Mouse (Mus musculus): Measurements from ENCODE around the gene Nav2. TPM values are rescaled to one million over a fixed set of nuclear protein-coding genes. Genes with fewer than 3 reads are reported as not detected.

The Nav2 gene
- total RNA-seq, 2 experiments from 2014 or later, result 60.0 to 64.1 TPM

- intact Hi-C loops (cut with DNase I), result no loop called here
- no peak for DNase-seq
These were observed 176.3 kb downstream of the Nav2 start for GRCm38 (mm10) chr7:49084768-49085167.

DNA sequence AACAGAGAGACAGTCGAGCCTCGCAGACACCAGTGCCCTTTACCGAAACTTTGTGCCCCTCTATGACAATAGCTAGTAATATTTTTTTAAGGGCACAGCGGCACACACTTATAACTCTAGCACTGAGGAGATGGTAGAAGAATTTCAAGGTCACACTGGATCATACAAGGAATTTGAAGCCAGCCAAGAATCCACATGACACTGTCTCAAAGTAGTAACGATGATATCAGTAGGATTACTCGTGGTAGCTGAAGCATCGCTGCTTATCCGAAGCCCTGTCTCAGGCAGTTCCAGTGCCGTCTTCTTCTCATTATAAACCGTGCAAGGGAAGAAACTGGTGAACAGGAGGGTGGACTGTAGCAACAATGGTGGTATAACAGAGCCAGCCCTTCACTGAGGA is 177.2 kb downstream of the Nav2 start:
- no peak for DNase-seq
- intact Hi-C loops (cut with DNase I), result no loop called here

DNA sequence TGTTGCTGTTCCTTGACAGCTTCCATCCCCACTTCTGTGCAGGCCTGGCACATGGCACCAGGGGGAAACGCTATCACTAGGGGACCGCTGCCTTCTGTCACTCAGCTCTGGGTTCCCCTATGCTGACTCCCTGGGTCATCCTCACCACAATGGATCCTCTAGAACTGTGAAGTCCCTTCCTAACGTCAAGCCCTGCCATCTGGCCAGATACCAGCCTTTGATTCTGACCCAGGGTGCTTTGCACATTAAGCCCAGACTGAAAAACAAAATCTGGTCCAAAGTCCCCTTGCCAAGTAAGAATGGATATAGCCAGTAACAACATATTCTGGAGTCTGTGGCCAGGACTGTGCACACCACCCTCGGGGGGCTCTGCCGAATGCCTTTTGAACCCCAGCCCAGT is 178.6 kb downstream of the Nav2 start:
- peak in 1 of 2 experiments; percentile 29 for DNase-seq
- intact Hi-C loops (cut with DNase I), result no loop called here

- intact Hi-C loops (cut with DNase I), result no loop called here
- peak in 1 of 2 experiments; percentile 18 for DNase-seq
These were observed 179.8 kb downstream of the Nav2 start for GRCm38 (mm10) chr7:49088198-49088912.

GRCm38 (mm10) chr7:49091371-49091770 is 182.9 kb downstream of the Nav2 start:
- intact Hi-C loops (cut with DNase I), result no loop called here
- no peak for DNase-seq

DNA sequence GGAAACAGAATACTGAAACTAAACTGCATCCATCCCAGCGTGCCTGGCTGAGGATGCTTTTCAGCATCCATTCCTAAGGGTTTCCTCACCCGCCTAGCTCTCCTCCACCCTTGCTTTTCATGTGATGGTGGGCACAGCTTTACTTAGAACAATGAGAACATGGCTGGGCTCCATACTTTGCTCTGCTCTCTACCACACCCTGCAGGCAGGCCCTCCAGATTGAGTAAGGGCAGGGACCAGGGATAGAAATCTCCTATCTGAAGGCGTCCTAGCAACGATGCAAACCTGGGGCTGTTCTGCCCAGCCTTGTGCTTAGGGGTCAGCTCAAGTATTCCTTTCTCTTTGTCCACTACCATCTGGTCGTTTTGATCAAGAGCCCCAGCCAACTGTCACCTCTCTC is 183.4 kb downstream of the Nav2 start:
- intact Hi-C loops (cut with DNase I), result no loop called here
- no peak for DNase-seq

DNA sequence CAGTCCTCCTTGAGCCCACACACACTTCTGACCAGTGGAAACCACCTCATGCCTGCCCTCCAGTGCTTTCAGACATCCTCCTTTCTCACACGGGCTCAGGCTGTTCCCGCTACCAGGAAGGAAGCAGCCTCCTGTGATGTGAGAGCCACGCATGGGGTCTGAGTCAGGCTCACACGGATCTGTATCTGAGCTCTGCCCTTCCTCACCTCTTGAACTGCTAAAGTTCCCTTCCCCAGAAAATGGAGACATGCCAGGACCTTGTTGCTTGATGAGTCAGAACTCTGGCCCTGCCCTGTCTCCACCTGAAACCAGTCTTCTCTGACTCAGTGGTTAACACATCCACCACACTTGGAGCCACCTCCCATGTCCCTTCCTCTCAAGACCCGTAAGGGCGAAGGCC is 185.1 kb downstream of the Nav2 start:
- intact Hi-C loops (cut with DNase I), result no loop called here
- DNase-seq, result no peak

GRCm38 (mm10) chr7:49094531-49094930 is 186.0 kb downstream of the Nav2 start:
- intact Hi-C loops (cut with DNase I), result no loop called here
- DNase-seq, result no peak

- no peak for DNase-seq
- intact Hi-C loops (cut with DNase I), result no loop called here
These were observed 192.8 kb downstream of the Nav2 start for GRCm38 (mm10) chr7:49101291-49101690.

GRCm38 (mm10) chr7:49102223-49102622 is 193.7 kb downstream of the Nav2 start:
- DNase-seq, result no peak
- intact Hi-C loops (cut with DNase I), result no loop called here

DNA sequence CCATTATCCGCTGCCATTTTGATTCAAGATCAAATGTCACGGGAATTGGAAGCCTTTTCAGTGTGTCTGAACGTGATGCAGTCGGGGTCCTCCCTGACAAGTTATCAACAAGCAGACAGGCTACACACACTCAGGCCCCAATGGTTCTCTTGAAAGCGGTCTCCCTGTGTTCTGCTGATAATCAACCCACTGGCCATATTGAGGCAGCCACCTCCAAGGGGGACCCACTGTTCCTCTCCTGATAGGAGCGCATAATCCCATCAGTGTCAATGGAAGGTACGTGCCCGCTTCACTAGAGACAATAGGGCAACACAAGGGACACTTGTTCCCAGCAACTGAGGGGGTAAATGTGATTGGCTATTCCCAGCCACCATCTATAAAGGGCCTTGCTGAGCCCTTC is 195.9 kb downstream of the Nav2 start:
- DNase-seq, result no peak
- intact Hi-C loops (cut with DNase I), result no loop called here

DNA sequence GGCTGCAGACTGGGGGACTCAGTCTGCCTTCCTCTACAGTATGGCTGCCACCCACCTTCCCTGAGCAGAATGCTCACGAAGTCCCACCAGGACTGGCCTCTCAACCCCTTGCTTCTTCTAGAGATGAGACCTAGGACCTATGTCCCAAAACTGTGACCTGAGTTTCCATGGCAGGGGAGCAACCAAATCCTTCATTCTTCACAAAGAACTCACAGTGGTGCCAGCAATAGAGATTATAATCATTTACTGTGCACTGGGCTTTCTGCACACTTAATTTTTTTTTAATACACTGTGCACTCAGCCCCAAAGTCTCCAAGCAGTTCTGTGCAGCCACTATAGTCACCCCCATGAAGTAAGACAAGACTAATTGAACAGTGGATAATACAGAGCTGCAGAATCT is 196.3 kb downstream of the Nav2 start:
- intact Hi-C loops (cut with DNase I), result no loop called here
- no peak for DNase-seq

- intact Hi-C loops (cut with DNase I), result no loop called here
- no peak for DNase-seq
These were observed 197.0 kb downstream of the Nav2 start for GRCm38 (mm10) chr7:49105501-49105900.

GRCm38 (mm10) chr7:49108076-49108475 is 199.6 kb downstream of the Nav2 start:
- intact Hi-C loops (cut with DNase I), result no loop called here
- no peak for DNase-seq

DNA sequence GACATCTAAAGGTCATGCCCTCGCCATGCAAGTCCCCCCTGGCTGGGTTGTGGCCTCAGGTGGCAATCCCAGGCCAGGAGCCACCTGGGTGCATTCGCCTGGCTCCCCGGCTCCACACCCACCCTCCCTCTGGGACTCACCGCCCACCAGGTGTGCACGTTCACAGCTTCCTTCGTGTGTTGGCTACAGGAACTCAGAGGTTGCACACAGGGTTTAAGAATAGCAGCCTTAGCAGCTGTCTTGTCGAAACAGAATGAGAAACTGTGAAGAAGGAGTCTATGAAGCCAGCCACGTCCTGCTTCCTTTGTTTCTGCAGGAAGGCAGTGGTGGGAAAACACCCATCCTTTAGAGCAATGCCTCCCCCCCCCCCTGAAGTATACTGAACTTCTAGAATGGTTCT is 210.5 kb downstream of the Nav2 start:
- no peak for DNase-seq
- intact Hi-C loops (cut with DNase I), result no loop called here

DNA sequence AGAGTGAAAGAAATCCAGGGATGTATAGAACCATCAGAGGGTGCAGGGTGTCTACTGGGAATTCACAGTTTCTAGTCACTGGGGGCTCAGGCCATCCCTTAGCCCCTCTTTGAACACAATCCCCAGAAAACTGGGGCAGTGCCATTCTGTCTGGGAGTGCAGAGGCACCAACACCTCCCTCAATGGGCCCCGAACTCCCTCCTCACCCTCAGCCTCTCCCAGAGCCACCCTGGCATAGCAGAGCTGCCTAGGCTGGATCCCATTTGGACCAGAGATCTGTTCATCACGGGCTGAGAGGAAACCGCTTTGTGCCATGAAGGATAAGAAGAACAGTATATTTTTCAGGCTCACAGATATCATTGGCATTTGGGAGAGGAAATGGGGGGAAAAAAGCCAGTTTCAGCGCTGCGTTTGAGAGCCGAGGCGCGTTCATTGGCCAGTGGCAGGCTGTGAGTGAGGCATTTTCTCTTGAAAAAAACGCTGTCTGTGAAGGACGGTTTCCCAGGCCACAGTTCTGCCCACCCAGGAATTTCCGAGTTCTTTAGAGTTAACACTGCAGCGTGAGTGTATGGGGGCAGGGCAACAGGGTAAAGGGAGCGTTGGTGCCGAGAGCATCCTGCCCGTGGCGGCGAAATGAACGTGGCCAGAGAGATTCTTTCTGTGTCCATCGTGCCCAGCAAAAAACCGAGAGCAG is 211.4 kb downstream of the Nav2 start:
- intact Hi-C loops (cut with DNase I), result loop anchor here (1.0 to 10.0 kb wide), 3 partner anchors 191 to 305 kb away; no protein-coding TSS in a partner anchor
- no peak for DNase-seq

- intact Hi-C loops (cut with DNase I), result loop anchor here (1.0 to 10.0 kb wide), 3 partner anchors 192 to 306 kb away; no protein-coding TSS in a partner anchor
- no peak for DNase-seq
These were observed 212.0 kb downstream of the Nav2 start for GRCm38 (mm10) chr7:49120488-49120864.

DNA sequence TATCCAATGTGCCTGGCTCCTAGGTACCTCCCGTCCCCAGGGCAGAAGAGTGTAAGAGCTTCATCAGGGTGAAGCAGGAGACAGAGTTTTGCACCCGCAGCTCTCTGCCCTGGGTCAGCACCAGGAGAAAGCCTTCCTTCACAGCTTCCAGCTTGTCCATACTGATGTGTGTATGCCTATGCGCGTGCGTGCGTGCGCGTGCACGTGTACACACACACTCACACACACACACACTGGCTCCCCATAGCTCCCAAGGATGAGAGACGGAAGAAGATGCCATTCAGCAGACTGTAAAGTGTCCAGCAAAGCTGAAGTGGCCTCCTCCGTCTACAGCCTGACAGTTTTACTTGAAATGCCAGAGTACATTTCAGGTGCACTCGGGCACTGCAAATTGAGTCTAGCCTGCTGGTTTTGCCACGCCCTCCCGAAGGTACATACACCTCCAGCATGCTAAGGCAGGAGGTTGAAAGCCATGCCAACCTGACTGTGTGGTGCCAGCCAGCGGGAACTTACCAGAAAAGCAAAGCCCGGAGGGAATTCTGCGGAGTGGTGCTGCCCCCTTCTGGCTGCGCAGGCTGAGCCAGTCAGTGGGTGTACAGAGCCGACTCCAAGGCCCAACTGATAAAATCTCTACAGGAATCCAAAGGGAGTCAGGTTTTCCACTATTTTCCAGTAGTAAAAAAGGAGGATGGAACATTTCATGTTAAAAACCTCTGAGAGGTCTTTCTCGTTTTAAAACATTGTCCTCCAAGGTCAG is 212.6 kb downstream of the Nav2 start:
- peak; percentile 83 to 90 for DNase-seq
- intact Hi-C loops (cut with DNase I), result loop anchor here (1.0 to 10.0 kb wide), 4 partner anchors 192 to 371 kb away; no protein-coding TSS in a partner anchor

DNA sequence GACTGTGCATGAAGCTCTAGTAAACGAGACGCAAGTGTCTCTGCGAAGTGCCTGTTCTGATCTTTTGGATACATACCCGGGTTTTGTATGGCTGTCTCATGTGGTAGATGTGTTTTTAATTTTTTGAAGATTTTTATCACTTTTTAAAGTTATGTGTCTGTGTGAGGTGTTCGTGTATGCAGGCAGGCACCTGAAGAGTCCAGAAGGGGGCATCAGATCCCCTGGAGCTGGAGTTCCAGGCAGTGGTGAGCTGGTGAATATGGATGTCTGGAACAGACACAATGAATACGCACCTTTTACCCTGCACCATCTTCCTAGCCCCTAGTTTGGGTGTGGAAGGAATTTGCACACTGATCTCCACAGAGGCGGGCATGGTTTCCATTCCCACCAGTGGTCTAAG is 214.0 kb downstream of the Nav2 start:
- DNase-seq, result no peak
- intact Hi-C loops (cut with DNase I), result loop anchor here (10.0 kb wide), 1 partner anchor 308 kb away; no protein-coding TSS in a partner anchor

GRCm38 (mm10) chr7:49125545-49125944 is 217.0 kb downstream of the Nav2 start:
- peak; percentile 57 to 78 for DNase-seq
- intact Hi-C loops (cut with DNase I), result loop anchor here (10.0 kb wide), 1 partner anchor 311 kb away; no protein-coding TSS in a partner anchor

GRCm38 (mm10) chr7:49128224-49128623 is 219.7 kb downstream of the Nav2 start:
- no peak for DNase-seq
- intact Hi-C loops (cut with DNase I), result loop anchor here (10.0 kb wide), 1 partner anchor 313 kb away; no protein-coding TSS in a partner anchor
